Mouse (Mus musculus): ENCODE data around the gene Cops6.

GRCm38 (mm10) chr5:138199576-138199975 lies 38.7 kb downstream of the Cops6 start:
- TF ChIP-seq CTCF (IDR thresholded peaks at IDR 0.05; ENCODE audit: control insufficient read depth, insufficient read depth, insufficient replicate concordance, low read depth, low read length) (no peak), POLR2A (IDR thresholded peaks at IDR 0.05; ENCODE audit: control insufficient read depth, low read depth, low read length) (no peak)

Measured in testis, adult 2 months (tissue).